Mouse (Mus musculus) left cerebral cortex, postnatal 10 days (tissue): Measurements from ENCODE around the gene Spata31d1b. TPM values are rescaled to one million over a fixed set of nuclear protein-coding genes. Genes with fewer than 3 reads are reported as not detected.
"Not testable (repeated sequence)": the region's sequence is repeated elsewhere in the genome, so short reads cannot be mapped to it uniquely, and the experiment has no call there.

Experiments used
- DNase-seq, 2 experiments: peaks; one replicate each; pipeline ENCODE4 v3.0.0; 2021 to 2022; ENCODE audit warnings: low spot score in 2 of 2, mixed read lengths in 1 of 2; ENCODE audit errors: extremely low spot score in 1 of 2
- intact Hi-C: fragments of 180-260 bp; cut with DNase I; formaldehyde crosslinking; loops from one replicate; pipeline ENCODE4 v1.15.1; 2025
- total RNA-seq, 2 experiments: library from RNA; stranded (reverse); gene quantifications; 2 replicates each; pipeline ENCODE4 v1.2.3; 2021

The Spata31d1b gene
- total RNA-seq, 2 experiments from 2014 or later: not detected

GRCm38 (mm10) chr13:59689843-59690242, 22.2 kb upstream of the Spata31d1b start:
- DNase-seq: no peak
- intact Hi-C loops: no loop called here

- no peak for DNase-seq
- intact Hi-C loops: no loop called here
Measured at GRCm38 (mm10) chr13:59690576-59690975, 21.5 kb upstream of the Spata31d1b start.

- no peak for DNase-seq
- intact Hi-C loops: no loop called here
Measured at GRCm38 (mm10) chr13:59691478-59691877, 20.6 kb upstream of the Spata31d1b start.

GRCm38 (mm10) chr13:59694008-59694407, 18.1 kb upstream of the Spata31d1b start, which contains the start of gene 4921517D22Rik:
TSS of gene 4921517D22Rik (minus strand) at chr13:59694108.
- DNase-seq: no peak
- intact Hi-C loops: no loop called here

DNA sequence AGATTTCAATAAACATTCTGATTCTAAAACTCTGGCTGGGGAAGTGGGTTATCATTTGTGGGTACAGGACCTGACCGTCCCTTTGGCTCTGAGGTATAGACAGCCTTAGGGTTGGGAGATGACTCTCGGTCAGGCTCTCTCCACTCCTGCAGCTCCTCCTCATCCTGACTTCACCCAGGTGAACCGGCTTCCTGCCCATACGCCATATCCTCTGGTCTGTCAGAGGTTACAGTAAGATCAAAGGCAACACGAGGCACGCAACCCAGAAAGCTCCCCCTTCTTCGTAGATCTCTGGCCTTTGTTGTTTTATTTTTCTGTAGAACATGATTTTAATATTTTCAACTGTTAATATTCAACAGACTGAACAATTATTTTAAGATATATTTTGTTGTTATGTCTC, 16.3 kb upstream of the Spata31d1b start:
- intact Hi-C loops: no loop called here
- no peak for DNase-seq

DNA sequence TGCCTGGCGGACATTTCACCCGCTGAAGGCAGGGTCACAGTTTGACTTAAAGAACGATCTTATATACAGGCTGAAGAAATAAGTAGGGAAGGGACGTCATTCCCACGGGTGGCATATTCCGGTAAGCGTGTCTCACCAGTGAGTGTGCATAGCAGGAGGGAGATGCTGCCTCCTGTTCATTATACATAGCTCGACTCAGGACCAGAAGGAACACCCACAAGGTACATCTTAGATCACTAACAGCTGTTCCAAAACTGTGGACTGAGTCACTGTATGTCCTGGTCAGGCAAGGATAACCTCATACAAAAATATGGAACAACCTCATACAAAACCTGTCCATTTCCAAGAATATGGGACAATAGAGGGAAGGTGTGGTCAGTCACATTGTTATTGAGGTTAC, 13.0 kb upstream of the Spata31d1b start:
- no peak for DNase-seq
- intact Hi-C loops: no loop called here

DNA sequence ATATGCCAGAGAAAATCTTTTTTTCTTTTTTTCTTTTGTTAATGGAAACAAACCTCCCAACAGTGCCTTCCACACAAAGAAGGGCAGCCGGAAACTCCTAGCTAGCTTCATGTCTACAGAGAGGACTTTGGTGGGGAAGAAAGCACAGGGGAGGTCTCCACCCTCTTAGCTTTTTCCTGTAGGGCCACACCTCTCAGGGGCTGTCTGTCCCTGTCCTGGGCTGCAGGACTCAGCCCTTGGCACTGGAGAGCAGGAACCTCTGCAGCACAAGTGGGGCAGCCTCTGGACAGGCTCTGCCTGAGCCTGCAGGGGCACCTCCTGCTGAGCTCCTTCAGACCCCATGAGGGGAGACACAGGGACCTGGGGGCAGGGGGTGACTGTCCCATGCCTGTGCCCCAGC, 11.9 kb upstream of the Spata31d1b start:
- DNase-seq, intact Hi-C loops: not testable (repeated sequence)

GRCm38 (mm10) chr13:59703514-59703913, 8.6 kb upstream of the Spata31d1b start:
- intact Hi-C loops: no loop called here
- DNase-seq: no peak

- intact Hi-C loops: no loop called here
- peak in 1 of 2 experiments; percentile 45 for DNase-seq
Measured at GRCm38 (mm10) chr13:59704562-59704961, 7.5 kb upstream of the Spata31d1b start.

DNA sequence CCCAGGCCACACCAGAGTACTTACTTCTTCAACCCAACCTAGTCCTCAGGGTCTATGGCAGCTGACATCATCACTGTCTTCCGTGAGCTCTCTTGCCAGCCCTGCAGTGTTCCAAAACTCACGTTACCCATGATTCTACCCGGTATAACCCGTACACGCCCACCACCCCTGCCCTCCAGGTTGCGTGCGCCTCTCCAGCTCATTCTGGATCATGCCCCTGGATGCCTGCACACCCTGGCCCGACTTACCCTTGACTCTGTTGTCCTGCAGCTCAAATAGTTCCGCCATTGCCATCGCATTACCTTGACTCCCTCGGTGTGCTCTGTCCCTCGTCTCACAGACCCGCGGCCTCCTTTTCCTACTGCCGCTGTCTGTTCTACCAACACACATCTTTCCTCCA, 1.9 kb upstream of the Spata31d1b start, which contains the start of gene Spata31d1a:
Gene Spata31d1a (minus strand): TSS at position 101 of the 400 bp plus-strand sequence.
- no peak for DNase-seq
- intact Hi-C loops: no loop called here

DNA sequence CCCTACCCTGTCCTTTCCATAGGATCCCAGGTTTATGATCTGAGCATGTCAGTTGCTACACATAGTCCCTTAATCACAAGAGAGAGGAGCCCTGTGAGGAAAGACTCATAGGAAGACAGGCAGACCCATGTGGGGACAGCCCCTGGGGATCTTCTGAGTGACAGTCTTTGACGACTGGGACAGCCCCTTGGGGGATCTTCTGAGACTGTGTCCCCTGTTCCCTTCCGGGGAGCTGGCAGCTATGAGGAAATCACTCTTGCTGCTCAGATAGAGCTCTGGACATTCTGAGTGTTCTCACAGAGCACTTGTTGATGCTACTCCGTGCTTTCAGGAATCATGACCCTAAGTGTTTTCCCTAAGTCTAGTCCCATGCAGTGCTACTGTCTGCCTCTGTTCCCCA, 1.6 kb downstream of the Spata31d1b start:
- DNase-seq: no peak
- intact Hi-C loops: no loop called here

- intact Hi-C loops: not testable (repeated sequence)
- peak in 1 of 2 experiments; percentile 53 for DNase-seq
Measured at GRCm38 (mm10) chr13:59718857-59719440, 6.9 kb downstream of the Spata31d1b start.

- no peak for DNase-seq
- intact Hi-C loops: no loop called here
Measured at GRCm38 (mm10) chr13:59719475-59719874, 7.4 kb downstream of the Spata31d1b start.

DNA sequence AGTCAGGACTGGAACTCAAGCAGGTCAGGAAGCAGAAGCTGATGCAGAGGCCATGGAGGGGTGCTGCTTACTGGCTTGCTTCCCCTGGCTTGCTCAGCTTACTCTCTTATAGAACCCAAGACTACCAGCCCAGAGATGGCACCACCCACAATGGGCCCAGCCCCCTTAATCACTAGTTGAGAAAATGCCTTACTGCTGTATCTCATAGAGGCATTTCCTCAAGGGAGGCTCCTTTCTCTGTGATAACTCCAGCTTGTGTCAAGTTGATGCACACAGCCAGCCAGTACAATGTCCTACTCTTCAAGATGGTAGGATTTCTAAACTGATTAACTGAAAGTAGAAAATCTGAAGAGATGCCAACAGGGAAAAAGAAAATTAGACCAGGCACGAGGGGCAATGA, 10.0 kb downstream of the Spata31d1b start:
- DNase-seq: not testable (repeated sequence)
- intact Hi-C loops: loop anchor here (10.0 kb wide), 1 partner anchor 187 kb away; no protein-coding TSS in a partner anchor

DNA sequence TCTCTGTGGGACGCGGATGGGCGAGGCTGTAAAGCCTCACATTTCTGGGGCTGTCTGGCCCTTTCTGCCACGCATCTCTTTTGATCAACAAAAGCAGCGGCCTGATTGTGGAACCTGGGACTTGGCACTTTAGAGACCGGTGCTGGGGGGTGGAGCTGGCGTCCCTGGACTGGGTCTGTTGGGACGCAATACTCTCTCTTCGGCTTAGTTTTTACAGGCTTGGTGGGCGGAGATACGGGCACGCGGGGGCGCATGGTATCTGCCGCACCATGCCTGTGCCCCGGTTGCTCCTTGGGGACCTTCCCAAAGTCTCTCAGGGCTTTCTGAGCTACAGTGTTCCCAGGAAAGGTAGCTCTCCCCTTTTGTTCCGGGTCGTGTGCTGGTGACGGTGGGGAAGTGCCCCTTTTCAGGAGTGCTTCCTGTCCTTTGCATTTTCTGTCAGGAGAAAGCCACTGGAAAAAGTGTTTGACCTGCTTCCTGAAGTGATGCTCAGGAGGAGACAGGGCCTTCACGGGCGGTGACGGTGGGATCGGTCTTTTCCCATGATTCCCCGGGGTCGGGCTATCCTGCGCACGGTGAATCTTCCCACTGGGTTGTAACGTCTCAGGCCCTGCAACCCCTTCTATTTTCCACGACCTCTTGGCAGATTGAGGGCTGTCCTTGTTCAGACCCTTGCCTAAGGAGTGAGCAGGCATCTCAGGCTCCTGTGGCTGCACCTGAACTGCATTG, 14.2 kb downstream of the Spata31d1b start:
- intact Hi-C loops: loop anchor here (5.0 to 10.0 kb wide), 2 partner anchors 49 to 192 kb away; partner anchors contain the start of gene Golm1
- DNase-seq: no peak

DNA sequence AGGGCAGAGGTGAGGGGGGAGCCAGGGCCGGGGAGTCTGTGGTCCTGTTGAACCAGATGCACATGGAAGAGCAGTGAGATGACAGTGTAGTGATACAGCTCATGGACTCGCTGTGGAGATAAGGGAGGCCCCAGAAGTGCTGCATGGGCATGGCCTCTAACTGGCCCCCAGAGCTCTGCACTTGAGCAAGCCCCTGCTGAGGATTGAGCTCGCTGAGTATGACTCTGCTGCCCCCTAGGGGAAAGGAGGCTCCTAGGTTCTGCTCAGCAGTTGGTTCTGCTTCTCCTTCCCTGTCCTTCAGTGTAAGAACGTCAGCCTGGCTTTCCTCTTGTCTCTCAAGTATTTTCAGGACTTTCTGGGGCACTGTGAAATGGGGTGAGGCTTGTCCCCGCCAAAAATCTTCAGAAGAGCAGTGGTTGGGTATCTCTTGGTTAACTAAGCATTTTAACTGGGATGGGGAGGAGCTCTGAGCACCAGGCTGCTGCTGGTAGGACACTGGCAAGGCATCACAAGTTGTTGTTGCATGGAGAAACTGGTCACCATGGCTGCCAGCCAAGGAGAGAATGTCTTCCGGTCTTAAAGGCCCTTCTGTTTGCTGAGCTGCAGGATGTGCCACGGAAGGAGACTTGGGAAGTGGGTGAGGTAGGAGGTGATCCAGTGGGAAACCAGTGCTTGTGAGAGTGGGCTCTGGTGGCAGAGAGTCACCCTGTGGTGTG, 16.5 kb downstream of the Spata31d1b start:
- peak; percentile 83 to 88 for DNase-seq
- intact Hi-C loops: loop anchor here (5.0 to 10.0 kb wide), 2 partner anchors 51 to 194 kb away; partner anchors contain the start of gene Golm1

DNA sequence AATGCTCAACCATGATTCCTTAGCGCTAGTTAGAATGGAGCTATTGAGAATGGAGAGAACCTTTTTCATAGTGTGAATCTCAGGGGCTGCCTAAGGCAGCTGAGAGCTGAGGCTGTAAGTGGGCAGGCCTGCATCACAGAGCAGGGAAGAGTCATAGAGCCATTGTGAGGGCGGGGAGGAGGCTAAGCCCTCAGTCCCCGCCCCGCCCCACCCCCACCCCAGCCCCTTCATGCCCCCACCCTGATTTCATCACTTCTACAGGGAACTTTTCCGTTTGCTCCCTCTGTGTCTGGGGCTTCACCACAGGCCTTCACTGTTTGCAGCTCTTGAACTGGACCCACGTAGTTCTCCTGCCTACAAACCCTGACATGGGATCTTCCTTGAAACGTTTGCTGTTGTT, 19.6 kb downstream of the Spata31d1b start, which contains the start of gene Spata31d1d:
Gene Spata31d1d (minus strand): TSS at position 101 of the 400 bp plus-strand sequence.
- intact Hi-C loops: no loop called here

DNA sequence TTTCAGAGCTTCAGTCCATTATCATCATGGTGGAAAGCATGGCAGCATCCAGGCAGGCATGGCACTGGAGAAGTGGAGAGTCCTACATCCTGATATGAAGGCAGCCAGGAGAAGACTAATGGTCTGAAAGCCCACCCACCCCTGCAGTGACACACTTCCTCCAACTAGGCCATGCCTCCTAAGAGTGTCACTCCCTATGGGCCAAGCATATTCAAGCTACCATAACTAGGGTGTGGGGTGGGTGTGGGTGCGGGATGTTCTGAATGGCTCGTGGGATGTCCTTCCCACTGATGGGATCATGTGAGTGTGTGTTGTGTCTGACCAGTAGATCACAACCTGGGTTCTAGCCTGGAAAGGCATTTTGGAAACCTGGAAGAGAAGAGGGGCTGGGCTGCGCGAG, 21.9 kb downstream of the Spata31d1b start:
- DNase-seq: no peak
- intact Hi-C loops: no loop called here

More for the DNA sequence above, 19.6 kb downstream of the Spata31d1b start, which contains the start of gene Spata31d1d:
- no peak for DNase-seq

DNA sequence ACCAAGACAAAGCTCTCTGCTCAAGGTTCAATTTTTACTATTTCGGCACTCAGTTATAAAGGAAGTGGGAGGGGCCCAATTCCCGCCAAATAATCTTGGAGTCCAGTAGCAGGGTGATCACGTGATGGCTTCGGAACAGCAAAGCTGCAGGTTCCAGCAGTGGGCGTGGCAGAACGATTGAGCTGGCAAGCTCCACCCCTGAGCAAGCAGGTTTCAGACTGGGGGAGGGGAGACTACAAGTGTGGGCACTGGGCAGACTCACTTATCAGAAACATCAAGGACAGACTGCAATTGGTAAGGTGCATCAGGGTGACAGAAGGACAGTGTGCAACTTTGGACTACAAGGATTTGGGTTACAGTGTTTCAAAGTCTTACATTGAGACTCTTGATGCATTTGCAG, 22.3 kb downstream of the Spata31d1b start:
- intact Hi-C loops: not testable (repeated sequence)

More for the DNA sequence above, 22.3 kb downstream of the Spata31d1b start:
- DNase-seq: not testable (repeated sequence)
